Mouse (Mus musculus): ENCODE data around the gene Cyp1a2. TPM values are rescaled to one million over a fixed set of nuclear protein-coding genes. Genes with fewer than 3 reads are reported as not detected.

Gene Cyp1a2
- polyA plus RNA-seq, 1 experiment from 2014 or later: not detected

- WGBS: 82% methylated on average over 3 of the region's 3 CpGs
Observed at GRCm38 (mm10) chr9:57706496-57706895, 23.0 kb upstream of the Cyp1a2 start.

GRCm38 (mm10) chr9:57698466-57699150 is 15.1 kb upstream of the Cyp1a2 start:
- 71% methylated on average over 1 of the region's 1 CpGs for WGBS
- Histone ChIP-seq H3K4me1 (peaks cover 13% of the 10 kb centered on the region), H3K9ac (no peak overlapping the region), H3K27ac (no peak overlapping the region), H3K4me3 (no peak overlapping the region), H3K4me2 (no peak overlapping the region), H3K36me3 (no peaks in the 10 kb centered on the region), H3K9me3 (no peaks in the 10 kb centered on the region), H3K27me3 (peaks cover 42% of the 10 kb centered on the region)
- no peak for ATAC-seq (ENCODE audit: insufficient number of reproducible peaks, low FRiP score, low TSS enrichment, low read depth)

More at GRCm38 (mm10) chr9:57706496-57706895, 23.0 kb upstream of the Cyp1a2 start:
- Histone ChIP-seq H3K9me3 (no peaks in the 10 kb centered on the region), H3K9ac (no peak overlapping the region), H3K27me3 (no peaks in the 10 kb centered on the region), H3K36me3 (no peaks in the 10 kb centered on the region), H3K4me1 (peaks cover 10% of the 10 kb centered on the region), H3K4me2 (no peak overlapping the region), H3K27ac (no peak overlapping the region), H3K4me3 (no peak overlapping the region)
- ATAC-seq (ENCODE audit: insufficient number of reproducible peaks, low FRiP score, low TSS enrichment, low read depth): no peak

GRCm38 (mm10) chr9:57697380-57697779 is 13.9 kb upstream of the Cyp1a2 start:
- 9% methylated on average over 4 of the region's 4 CpGs for WGBS
- Histone ChIP-seq H3K9me3 (no peaks in the 10 kb centered on the region), H3K9ac (no peak overlapping the region), H3K4me1 (peaks cover 13% of the 10 kb centered on the region), H3K36me3 (no peaks in the 10 kb centered on the region), H3K4me3 (no peak overlapping the region), H3K27ac (no peak overlapping the region), H3K27me3 (peaks cover 46% of the 10 kb centered on the region), H3K4me2 (no peak overlapping the region)
- ATAC-seq (ENCODE audit: insufficient number of reproducible peaks, low FRiP score, low TSS enrichment, low read depth): no peak

- under 1% methylated on average over 42 of the region's 42 CpGs for WGBS
- Histone ChIP-seq H3K9ac (no peak overlapping the region), H3K4me2 (peak overlapping the region; percentile 73), H3K27ac (no peak overlapping the region), H3K27me3 (peaks cover 46% of the 10 kb centered on the region), H3K36me3 (no peaks in the 10 kb centered on the region), H3K4me1 (peaks cover 13% of the 10 kb centered on the region), H3K9me3 (no peaks in the 10 kb centered on the region), H3K4me3 (peak overlapping the region; percentile 32)
- ATAC-seq (ENCODE audit: insufficient number of reproducible peaks, low FRiP score, low TSS enrichment, low read depth): no peak
Observed at GRCm38 (mm10) chr9:57696380-57697285, 13.1 kb upstream of the Cyp1a2 start.

- Histone ChIP-seq H3K9me3 (no peaks in the 10 kb centered on the region), H3K36me3 (no peaks in the 10 kb centered on the region), H3K27ac (no peak overlapping the region), H3K4me3 (no peak overlapping the region), H3K4me2 (no peak overlapping the region), H3K27me3 (peaks cover 46% of the 10 kb centered on the region), H3K4me1 (peaks cover 13% of the 10 kb centered on the region), H3K9ac (no peak overlapping the region)
- 72% methylated on average over 2 of the region's 2 CpGs for WGBS
- no peak for ATAC-seq (ENCODE audit: insufficient number of reproducible peaks, low FRiP score, low TSS enrichment, low read depth)
Observed at GRCm38 (mm10) chr9:57694108-57694507, 10.6 kb upstream of the Cyp1a2 start.

GRCm38 (mm10) chr9:57688606-57689005 is 5.1 kb upstream of the Cyp1a2 start:
- H3K9ac ChIP-seq: no peak overlapping the region
- H3K9me3 ChIP-seq: no peaks in the 10 kb centered on the region
- H3K4me1 ChIP-seq: no peaks in the 10 kb centered on the region
- WGBS: 82% methylated on average over 2 of the region's 2 CpGs
- no peaks in the 10 kb centered on the region for H3K36me3 ChIP-seq
- H3K4me2 ChIP-seq: no peak overlapping the region
- H3K27me3 ChIP-seq: peaks cover 4% of the 10 kb centered on the region; the same call in 1 of the 2 replicates
- H3K27ac ChIP-seq: no peak overlapping the region
- ATAC-seq (ENCODE audit: insufficient number of reproducible peaks, low FRiP score, low TSS enrichment, low read depth): no peak
- no peak overlapping the region for H3K4me3 ChIP-seq

GRCm38 (mm10) chr9:57688158-57688557 is 4.7 kb upstream of the Cyp1a2 start:
- WGBS: 47% methylated on average over 2 of the region's 2 CpGs
- ATAC-seq (ENCODE audit: insufficient number of reproducible peaks, low FRiP score, low TSS enrichment, low read depth): no peak
- H3K4me3 ChIP-seq: no peak overlapping the region
- H3K4me1 ChIP-seq: no peaks in the 10 kb centered on the region
- no peak overlapping the region for H3K27ac ChIP-seq
- H3K27me3 ChIP-seq: 0 out of 2 replicates have a peak, but pooled peaks cover 3% of the 10 kb centered on the region
- no peaks in the 10 kb centered on the region for H3K36me3 ChIP-seq
- no peak overlapping the region for H3K9ac ChIP-seq
- no peak overlapping the region for H3K4me2 ChIP-seq
- no peaks in the 10 kb centered on the region for H3K9me3 ChIP-seq

- Histone ChIP-seq H3K27me3 (0 out of 2 replicates have a peak, but pooled peaks cover under 1% of the 10 kb centered on the region), H3K4me2 (no peak within 1 kb of the TSS), H3K4me3 (no peak within 1 kb of the TSS), H3K9ac (no peak within 1 kb of the TSS), H3K27ac (no peak within 1 kb of the TSS), H3K4me1 (no peaks in the 10 kb centered on the region), H3K36me3 (no peaks in the 10 kb centered on the region), H3K9me3 (no peaks in the 10 kb centered on the region)
- WGBS: 93% methylated on average over 2 of the region's 2 CpGs
- ATAC-seq (ENCODE audit: insufficient number of reproducible peaks, low FRiP score, low TSS enrichment, low read depth): no peak
Observed at GRCm38 (mm10) chr9:57687751-57688150, 4.2 kb upstream of the Cyp1a2 start, which contains the start of gene Cyp1a1. Gene Cyp1a1, plus strand, starts transcription at chr9:57687928.

GRCm38 (mm10) chr9:57686011-57686410 is 2.5 kb upstream of the Cyp1a2 start:
- ATAC-seq (ENCODE audit: insufficient number of reproducible peaks, low FRiP score, low TSS enrichment, low read depth): no peak
- H3K27ac ChIP-seq: no peak overlapping the region
- WGBS: 82% methylated on average over 5 of the region's 5 CpGs

GRCm38 (mm10) chr9:57681411-57681810 is 2.1 kb downstream of the Cyp1a2 start:
- Histone ChIP-seq H3K9me3 (no peaks in the 10 kb centered on the region), H3K4me2 (no peak overlapping the region), H3K4me3 (no peak overlapping the region), H3K27ac (no peak overlapping the region), H3K36me3 (no peaks in the 10 kb centered on the region), H3K4me1 (no peaks in the 10 kb centered on the region), H3K9ac (no peak overlapping the region), H3K27me3 (no peaks in the 10 kb centered on the region)
- ATAC-seq (ENCODE audit: insufficient number of reproducible peaks, low FRiP score, low TSS enrichment, low read depth): no peak
- WGBS: 79% methylated on average over 10 of the region's 10 CpGs

More at GRCm38 (mm10) chr9:57686011-57686410, 2.5 kb upstream of the Cyp1a2 start:
- Histone ChIP-seq H3K9me3 (no peaks in the 10 kb centered on the region), H3K4me1 (no peaks in the 10 kb centered on the region), H3K9ac (no peak overlapping the region), H3K4me3 (no peak overlapping the region), H3K36me3 (no peaks in the 10 kb centered on the region), H3K4me2 (no peak overlapping the region), H3K27me3 (no peaks in the 10 kb centered on the region)

GRCm38 (mm10) chr9:57671500-57671899 is 12.0 kb downstream of the Cyp1a2 start:
- H3K9me3 ChIP-seq: no peaks in the 10 kb centered on the region
- H3K4me3 ChIP-seq: no peak overlapping the region
- H3K4me1 ChIP-seq: no peaks in the 10 kb centered on the region
- no peak overlapping the region for H3K27ac ChIP-seq
- no peak overlapping the region for H3K9ac ChIP-seq
- no peak for ATAC-seq (ENCODE audit: insufficient number of reproducible peaks, low FRiP score, low TSS enrichment, low read depth)
- H3K4me2 ChIP-seq: no peak overlapping the region
- WGBS: 85% methylated on average over 5 of the region's 5 CpGs
- peaks cover 4% of the 10 kb centered on the region; the same call in 1 of the 2 replicates for H3K27me3 ChIP-seq
- H3K36me3 ChIP-seq: no peaks in the 10 kb centered on the region

GRCm38 (mm10) chr9:57671037-57671436 is 12.5 kb downstream of the Cyp1a2 start:
- no peak overlapping the region for H3K9ac ChIP-seq
- 87% methylated on average over 4 of the region's 4 CpGs for WGBS

More at GRCm38 (mm10) chr9:57671037-57671436, 12.5 kb downstream of the Cyp1a2 start:
- Histone ChIP-seq H3K4me3 (no peak overlapping the region), H3K27ac (no peak overlapping the region), H3K4me1 (no peaks in the 10 kb centered on the region), H3K27me3 (peaks cover 4% of the 10 kb centered on the region; the same call in 1 of the 2 replicates), H3K36me3 (no peaks in the 10 kb centered on the region), H3K4me2 (no peak overlapping the region), H3K9me3 (no peaks in the 10 kb centered on the region)
- no peak for ATAC-seq (ENCODE audit: insufficient number of reproducible peaks, low FRiP score, low TSS enrichment, low read depth)
